Mouse (Mus musculus) R1 (cell line): ENCODE measurements around the gene Naalad2.
A peak's percentile ranks its signal among the peaks of the same experiment; 100 is the strongest.
"Not testable (repeated sequence)": the region's sequence is repeated elsewhere in the genome, so short reads cannot be mapped to it uniquely, and the experiment has no call there.

Experiments
- DNase-seq: peaks from one replicate; pipeline ENCODE4 v3.0.0-alpha.2; 2018; ENCODE audit warnings: low read depth, low spot score

Naalad2 gene

DNA sequence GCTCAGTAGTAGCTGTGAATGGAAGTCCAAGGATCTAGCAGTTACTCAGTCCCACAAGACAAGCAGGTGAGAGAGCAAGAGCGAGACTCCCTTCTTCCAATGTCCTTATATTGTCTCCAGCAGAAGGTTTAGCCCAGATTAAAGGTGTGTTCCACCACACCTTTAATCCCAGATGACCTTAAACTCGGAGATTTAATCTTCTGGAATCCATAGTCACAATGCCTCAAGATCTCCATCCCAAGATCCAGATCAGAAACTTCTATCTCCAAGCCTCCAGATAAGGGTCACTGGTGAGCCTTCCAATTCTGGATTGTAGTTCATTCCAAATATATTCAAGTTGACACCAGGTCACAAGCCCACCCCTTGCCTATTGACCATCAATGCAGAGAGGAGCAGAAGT is at the start of gene Naalad2:
Gene Naalad2, minus strand, starts transcription at position 101 of the 400 bp plus-strand sequence.
- not testable (repeated sequence) for DNase-seq

DNA sequence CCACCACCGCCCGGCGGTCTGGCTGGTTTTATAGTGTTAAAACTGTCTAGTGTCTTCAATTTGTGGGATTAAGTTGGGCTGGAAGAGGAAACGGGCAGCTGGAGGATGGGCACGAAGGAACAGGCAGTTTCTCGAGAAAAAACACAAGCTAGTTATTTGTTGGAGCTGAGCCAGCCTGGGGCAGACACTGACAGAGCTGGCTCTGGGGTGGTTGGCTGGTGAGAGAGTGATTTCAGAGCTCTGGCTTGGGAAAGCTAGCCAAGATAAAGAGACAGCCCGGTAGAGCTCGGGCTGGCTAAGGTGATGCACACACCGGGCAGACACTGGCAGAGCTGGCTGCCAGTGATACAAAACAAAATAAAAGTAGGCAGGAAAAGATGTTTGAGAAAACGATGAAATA is 28.9 kb upstream of the Naalad2 start:
- no peak for DNase-seq

DNA sequence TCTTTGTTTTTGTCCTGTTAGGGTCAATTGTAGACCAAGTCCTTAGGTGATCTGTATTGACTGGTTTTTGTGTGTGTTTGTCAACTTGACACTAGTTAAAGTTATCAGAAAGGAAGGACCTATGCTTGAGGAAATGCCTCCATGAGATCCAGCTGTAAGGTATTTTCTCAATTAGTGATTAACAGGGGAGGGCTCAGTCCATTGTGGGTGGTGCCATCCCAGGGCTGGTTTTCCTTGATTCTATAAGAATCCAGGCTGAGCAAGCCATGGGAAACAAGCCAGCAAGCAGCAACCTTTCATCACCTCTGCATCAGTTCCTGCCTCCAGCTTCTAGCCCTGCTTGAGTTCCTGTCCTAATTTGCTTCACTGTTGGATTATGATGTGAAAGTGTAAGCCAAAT is 27.6 kb upstream of the Naalad2 start, which contains the start of gene Mbd3l2:
Gene Mbd3l2, plus strand, starts transcription at position 301 of the 400 bp plus-strand sequence.
- no peak for DNase-seq

DNA sequence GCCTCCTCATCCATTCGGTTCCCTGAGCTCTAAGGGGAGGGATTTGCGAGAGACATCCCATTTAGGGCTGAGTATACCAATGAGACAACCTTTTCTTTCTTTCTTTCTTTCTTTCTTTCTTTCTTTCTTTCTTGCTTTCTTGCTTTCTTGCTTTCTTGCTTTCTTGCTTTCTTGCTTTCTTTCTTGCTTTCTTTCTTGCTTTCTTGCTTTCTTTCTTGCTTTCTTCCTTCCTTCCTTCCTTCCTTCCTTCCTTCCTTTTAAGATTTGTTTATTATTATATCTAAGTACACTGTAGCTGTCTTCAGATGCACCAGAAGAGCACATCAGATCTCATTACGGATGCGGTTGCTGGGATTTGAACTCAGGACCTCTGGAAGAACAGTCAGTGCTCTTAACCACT is 9.6 kb upstream of the Naalad2 start:
- DNase-seq: not testable (repeated sequence)

DNA sequence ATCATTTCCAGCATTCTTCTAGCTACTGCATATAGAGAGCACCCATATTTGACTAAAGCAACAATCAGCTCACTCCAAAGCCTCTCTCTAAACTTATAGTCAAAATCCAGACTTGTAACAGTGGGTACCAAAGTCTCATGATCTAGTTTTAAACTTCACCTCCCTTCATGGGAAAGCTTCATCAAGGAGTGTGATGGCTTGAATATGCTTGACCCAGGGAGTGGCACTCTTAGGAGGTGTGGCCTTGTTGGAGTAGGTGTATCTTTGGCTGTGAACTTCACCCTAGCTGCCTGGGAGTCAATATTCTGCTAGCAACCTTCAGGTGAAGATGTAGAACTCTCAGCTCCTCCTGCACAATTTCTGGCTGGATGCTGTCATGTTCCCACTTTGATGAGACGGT is 1.3 kb upstream of the Naalad2 start, which contains the start of gene Ubtfl1:
Gene Ubtfl1, plus strand, starts transcription at position 301 of the 400 bp plus-strand sequence.
- DNase-seq: no peak

DNA sequence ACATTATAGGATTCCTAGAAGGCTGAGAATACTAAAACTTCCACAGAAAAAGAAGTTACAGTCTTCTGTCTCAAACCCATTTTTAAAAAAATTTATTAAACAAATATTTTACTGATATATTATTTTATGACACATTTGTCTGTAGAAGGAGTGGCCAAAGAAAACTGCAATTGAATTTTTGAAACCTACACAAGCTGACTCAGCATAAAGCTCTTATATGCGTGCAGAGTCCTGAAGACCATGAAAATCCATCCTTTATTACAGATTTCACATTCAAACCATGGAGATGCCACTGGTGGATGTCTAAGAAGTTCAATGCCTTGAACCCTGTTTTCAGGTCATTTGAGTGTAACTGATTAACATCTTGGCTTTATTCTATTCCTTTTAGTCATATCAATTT is 3.2 kb downstream of the Naalad2 start:
- DNase-seq: no peak

DNA sequence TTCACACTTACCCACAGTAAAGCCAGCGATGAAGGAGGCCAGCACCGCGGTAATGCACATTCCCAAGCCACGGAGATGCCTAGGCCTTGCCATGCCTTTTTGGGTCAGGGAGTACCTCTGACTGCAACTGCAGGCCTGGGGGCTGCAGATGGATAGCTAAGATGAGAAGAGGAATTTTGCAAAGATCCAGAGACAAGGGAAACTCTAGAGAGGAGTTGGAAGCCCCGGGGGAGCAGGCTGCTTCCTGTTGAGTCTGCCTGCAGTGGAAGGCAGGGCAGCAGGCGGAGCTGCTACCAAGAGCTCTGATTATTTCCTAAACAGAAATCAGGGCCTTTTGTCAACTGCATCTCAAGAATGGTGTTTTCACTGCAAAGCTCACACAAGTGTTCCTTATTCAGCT is 17.0 kb downstream of the Naalad2 start:
- peak; percentile 29 for DNase-seq

DNA sequence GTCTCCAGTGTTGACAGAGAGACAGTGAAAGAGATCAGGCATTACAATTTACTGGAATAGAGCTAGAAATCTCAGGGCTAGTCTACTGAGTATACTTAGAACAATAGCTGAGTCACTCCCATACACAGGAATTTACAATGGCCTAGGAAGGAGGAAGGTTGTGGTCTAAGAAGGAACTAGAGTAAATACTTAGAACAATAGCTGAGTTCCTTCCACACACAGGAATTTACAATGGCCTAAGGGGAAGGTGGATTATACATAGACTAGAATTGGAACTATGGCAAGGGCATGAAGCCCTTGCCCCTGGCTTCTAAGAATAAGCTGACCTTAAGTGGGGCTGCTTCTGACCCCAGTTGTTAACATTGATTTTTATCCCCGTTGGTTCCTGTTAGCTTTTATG is 29.8 kb downstream of the Naalad2 start:
- peak; percentile 76 for DNase-seq

DNA sequence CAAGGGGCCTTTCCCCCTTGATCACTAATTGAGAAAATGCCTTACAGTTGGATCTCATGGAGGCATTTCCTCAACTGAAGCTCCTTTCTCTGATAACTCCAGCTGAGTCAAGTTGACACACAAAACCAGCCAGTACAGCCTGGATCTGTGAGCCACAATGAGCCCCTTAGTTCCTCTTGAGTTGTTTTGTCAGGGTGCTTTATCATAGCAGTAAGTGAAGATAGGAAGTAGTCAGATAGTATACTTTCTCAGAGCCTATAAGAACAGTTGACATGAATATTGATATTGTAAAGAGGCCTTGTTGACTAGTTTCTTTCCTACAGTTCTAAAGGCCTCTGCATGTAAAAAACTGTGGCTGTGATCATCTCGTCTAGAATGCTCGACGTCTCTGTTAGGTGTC is 82.8 kb downstream of the Naalad2 start:
- no peak for DNase-seq

DNA sequence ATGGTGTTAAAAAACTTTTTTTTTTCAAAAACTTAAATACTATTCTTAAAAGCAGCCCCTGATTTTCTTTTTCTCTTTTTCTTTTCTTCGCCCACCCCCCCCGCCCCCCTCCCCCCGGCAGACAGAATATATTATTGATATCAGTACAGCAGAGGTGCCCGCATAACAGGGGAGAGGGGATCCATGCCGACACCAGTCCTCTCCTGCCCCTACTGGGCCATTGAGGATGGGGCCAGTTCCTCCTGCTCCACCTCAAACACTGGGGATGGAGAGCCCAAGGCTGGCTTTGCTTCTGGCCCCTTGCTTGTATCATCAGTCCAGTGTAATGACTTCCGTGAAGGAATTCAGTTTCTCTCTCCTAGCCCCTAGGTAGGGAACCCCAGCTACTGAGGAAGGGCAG is 104.5 kb downstream of the Naalad2 start:
- no peak for DNase-seq

DNA sequence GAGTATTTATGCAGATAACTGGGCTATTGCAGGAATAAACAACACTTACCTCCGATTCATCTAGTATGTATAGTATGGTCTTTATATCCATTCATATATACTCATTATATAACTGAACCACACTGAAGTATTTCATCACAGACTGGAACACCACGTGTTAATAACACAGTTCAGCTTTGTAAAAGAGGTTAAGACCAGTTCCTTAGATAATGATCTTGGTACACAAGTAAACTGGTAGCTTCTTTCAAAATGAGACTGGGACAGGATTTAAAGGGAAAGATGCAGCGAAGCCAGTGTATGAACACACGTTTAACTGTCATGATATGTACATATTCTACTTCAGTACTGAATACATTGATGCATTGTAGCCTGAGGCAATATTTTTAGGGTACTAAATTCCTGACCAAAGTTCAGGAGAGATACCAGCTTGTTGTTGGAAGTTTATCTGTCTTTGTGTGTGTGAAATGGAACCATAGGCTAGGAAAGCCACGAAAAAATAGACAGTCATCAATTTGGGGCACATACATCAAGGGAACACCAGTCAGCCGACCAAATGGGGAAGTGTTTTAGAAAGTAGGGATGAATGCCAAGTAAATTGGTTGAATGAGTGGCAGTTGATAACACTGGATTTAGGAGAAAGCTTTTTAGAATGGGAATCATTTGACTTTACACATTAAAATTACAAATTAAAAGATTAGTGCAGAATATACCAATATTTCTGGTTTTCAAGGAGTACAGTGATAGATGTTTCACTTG is 109.6 kb downstream of the Naalad2 start:
- DNase-seq: no peak

DNA sequence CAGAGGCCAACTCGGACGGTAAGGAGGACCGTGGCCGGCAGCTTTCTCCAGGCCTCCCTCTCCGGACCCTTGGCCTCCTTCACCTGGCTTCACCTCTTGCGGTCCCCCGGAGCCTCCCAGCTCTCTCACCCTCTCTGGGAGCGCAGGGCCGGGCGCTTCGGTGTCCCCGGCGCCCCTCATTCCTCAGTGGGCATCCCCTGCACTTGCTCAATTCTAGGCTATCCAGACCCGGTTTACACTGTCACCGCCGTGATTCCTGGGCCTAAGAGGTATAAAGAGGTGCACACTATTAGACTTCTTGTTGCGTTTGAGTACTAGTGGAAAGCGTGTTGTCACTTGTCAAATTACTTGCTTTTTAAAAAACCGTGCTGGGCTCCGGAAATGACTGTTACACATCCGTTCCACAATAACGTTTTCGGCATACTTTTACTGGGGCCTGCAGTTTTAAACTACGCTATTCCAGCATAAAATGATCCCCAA is 110.3 kb downstream of the Naalad2 start:
- peak; percentile 39 for DNase-seq

DNA sequence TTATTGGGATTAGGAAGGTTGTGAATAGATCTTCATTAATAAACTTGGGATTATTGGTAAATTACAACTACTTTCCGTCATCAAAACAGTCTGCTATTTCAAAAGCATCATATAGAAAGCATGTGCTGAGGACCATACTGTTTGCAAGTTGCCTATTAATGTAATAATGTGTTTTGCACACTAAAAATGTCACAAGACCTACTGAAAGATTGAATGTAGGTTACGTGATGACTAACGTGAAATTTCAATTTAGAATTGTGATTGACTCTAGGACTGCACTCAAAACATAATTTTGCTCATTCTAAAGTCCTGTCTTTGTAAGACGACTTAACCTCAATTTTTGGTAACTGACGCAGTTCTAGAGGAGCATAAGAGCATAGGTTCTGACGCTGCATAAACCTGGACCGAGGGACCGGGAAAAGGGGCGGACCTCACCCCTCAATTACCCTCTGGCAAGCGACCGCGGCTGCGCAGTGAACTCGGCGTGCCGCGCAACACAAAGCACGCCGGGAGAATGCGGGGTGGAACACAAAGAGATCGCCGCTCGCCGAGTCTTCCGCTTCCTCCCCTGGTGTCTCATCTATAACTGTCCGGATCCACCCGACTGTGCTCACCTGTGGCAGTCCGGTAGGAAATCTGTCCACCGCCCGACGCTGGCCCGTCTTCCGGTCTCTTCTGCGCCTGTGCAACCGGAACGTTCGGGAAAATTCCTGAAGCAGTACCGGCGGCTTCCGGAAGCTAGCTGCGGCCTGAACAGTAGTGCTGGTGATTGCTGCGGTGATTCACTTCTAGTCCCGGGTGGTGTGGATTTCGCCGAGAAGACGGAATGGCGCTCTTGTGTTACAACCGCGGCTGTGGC is 111.0 kb downstream of the Naalad2 start, which contains the start of gene Chordc1:
Gene Chordc1, plus strand, starts transcription at position 555 of the 859 bp plus-strand sequence.
- peak; percentile 98 for DNase-seq

DNA sequence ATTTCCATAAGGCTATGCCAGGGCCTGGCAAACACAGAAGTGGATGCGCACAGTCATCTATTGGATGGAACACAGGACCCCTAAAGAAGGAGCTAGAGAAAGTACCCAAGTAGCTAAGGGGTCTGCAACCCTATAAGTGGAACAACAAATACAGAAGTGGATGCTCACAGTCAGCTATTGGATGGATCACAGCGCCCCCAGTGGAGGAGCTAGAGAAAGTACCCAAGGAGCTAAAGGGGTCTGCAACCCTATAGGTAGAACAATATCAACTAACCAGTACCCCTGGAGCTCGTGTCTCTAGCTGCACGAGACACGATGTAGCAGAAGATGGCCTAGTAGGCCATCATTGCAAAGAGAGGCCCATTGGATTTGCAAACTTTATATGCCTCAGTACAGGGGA is 124.1 kb downstream of the Naalad2 start:
- DNase-seq: peak; percentile 13

DNA sequence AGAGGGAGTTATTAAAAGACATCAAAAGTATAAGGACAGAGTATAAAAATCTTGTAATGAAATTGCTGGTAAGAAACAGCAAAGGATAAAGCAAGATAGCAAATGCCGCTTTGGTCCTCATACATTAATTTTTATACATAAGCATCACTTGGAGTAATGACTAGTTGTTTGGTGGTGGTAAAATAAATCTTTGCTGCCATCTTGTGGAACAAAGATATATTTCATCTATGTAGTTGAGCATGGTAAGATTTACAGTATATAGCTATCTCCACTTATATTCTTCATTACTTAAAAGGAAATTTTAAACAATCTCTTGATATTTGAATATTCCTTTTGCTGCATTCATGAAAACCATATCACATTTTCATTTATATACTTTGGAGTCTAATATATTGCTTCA is 125.3 kb downstream of the Naalad2 start:
- peak; percentile 43 for DNase-seq

DNA sequence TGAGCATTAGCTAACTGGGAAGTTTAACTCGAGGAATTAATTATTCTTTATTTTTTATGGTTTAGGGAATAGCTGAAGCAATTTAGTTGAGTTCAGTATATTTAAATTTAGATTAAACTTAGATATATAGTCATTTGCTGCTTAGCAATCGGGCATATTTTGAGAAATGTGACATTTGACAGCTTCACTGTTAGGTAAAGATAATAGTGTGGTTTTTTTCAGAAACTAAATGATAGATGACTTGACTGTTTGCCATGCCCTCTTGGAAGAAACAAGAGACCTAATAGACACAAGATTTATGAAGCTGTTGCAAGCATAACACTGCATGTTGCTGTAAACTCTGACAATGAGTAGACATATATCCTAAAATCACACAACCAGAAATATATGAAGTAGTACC is 126.0 kb downstream of the Naalad2 start:
- DNase-seq: no peak

DNA sequence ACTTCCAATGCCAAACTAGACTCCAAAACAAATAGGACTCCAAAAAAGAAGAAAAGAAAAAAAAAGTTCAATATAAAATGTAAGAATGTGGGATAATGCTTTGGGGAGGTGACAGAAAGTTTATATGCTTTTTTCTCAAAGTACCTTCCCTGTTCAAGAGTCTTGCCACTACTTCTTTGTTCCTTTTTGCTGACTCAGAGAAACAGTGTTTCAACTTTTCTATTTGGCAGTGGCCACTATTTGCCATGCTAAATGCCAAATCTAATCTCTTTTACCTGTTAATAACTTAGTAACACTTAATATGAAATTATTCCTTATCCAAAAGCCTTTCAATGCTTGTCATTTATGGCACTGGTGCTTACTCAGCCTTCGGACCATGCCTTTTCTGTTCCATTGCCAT is 126.9 kb downstream of the Naalad2 start:
- no peak for DNase-seq
